Mouse (Mus musculus) neural tube, embryonic 14.5 days (tissue): ENCODE measurements at regions not wholly inside any gene's neighbourhood (a gene's known extent, or its start where the extent isn't known, plus 50 kb on each side); places are given as distances from the start of the nearest gene placed in this dataset.

Experiments used
- ATAC-seq: fragments of 200-750 bp; cut with Nextera tagmentation; 2 replicates; pipeline ENCODE4 v1.8.0; 2017; ENCODE audit warnings: low read depth, mild to moderate bottlenecking, moderate TSS enrichment, moderate library complexity
- H3K27ac ChIP-seq: fragments of 300-500 bp; sonication (generic); 2 replicates; pipeline ENCODE4 v1.5.1; 2014; ENCODE audit warnings: low read depth, mild to moderate bottlenecking, control low read depth, low read length, moderate library complexity, mixed read lengths
- H3K27me3 ChIP-seq: fragments of 300-500 bp; sonication (generic); 2 replicates; pipeline ENCODE4 v1.6.1; 2014; ENCODE audit warnings: low read length; ENCODE audit not compliant: control insufficient read depth, insufficient read depth
- H3K36me3 ChIP-seq: fragments of 300-500 bp; sonication (generic); 2 replicates; pipeline ENCODE4 v1.6.1; 2014; ENCODE audit warnings: low read length, mixed read lengths; ENCODE audit not compliant: control insufficient read depth, insufficient read depth
- H3K4me1 ChIP-seq: fragments of 300-500 bp; sonication (generic); 2 replicates; pipeline ENCODE4 v1.6.1; 2014; ENCODE audit warnings: low read length; ENCODE audit not compliant: control insufficient read depth, insufficient read depth
- H3K4me2 ChIP-seq: fragments of 300-500 bp; sonication (generic); 2 replicates; pipeline ENCODE4 v1.6.1; 2014; ENCODE audit warnings: mild to moderate bottlenecking, low read depth, low read length, control low read depth
- H3K4me3 ChIP-seq: fragments of 300-500 bp; sonication (generic); 2 replicates; pipeline ENCODE4 v1.5.1; 2014; ENCODE audit warnings: low read depth, low read length, control low read depth, mixed read lengths
- H3K9ac ChIP-seq: fragments of 300-500 bp; sonication (generic); replicated peaks from 2 replicates; pipeline ENCODE4 v1.6.1; 2014; ENCODE audit warnings: low read depth, mild to moderate bottlenecking, control low read depth, low read length, mixed read lengths
- H3K9me3 ChIP-seq: fragments of 300-500 bp; sonication (generic); 2 replicates; pipeline ENCODE4 v1.6.1; 2016; ENCODE audit warnings: low read length; ENCODE audit not compliant: control insufficient read depth
- WGBS: fragments of 180-500 bp; shearing (Covaris S2); extraction: QIAGEN DNeasy Blood & Tissue Kit; methylation state at CpG from one replicate; pipeline ENCODE4 v1.1.7; 2014; 5-methylcytosine and 5-hydroxymethylcytosine counted together

- 90% methylated on average over 3 of the region's 3 CpGs for WGBS
- no peak overlapping the region for H3K4me3 ChIP-seq
- H3K9ac ChIP-seq = no peak overlapping the region
- H3K4me1 ChIP-seq = no peaks in the 10 kb centered on the region
- no peaks in the 10 kb centered on the region for H3K9me3 ChIP-seq
- ATAC-seq = no peak
- H3K27ac ChIP-seq = no peak overlapping the region
- H3K4me2 ChIP-seq = no peak overlapping the region
- H3K36me3 ChIP-seq = no peaks in the 10 kb centered on the region
- no peaks in the 10 kb centered on the region for H3K27me3 ChIP-seq
Observed at GRCm38 (mm10) chr15:13765411-13765810, 591.9 kb upstream of the Cdh6 start.

- Histone ChIP-seq H3K36me3 (no peaks in the 10 kb centered on the region), H3K27me3 (no peaks in the 10 kb centered on the region), H3K9me3 (no peaks in the 10 kb centered on the region), H3K27ac (no peak overlapping the region), H3K4me3 (no peak overlapping the region), H3K4me1 (no peaks in the 10 kb centered on the region), H3K9ac (no peak overlapping the region), H3K4me2 (no peak overlapping the region)
- WGBS = 86% methylated on average over 1 of the region's 1 CpGs
- no peak for ATAC-seq
Observed at GRCm38 (mm10) chr15:13764587-13764986, 591.1 kb upstream of the Cdh6 start.

DNA sequence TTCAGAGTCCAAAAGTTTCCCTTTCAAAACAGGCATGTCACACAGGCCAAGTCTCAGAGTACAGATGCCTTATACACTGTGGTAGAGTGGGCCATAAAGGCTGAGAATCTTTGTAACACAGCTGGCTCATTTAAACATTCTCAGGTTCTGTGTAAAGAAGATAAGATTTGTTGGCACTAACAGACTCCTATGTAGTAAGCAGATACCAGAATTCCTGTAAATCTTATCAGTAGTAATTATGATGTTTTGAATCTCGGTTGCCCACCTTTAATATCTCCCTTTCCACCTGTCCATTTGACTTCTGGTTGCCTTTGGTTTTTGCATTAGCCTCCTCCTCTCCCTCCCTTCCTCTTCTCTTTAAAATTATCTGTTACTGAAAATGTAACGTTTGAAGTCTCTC lies 573.1 kb upstream of the Cdh6 start:
- H3K4me3 ChIP-seq = no peak overlapping the region
- no peaks in the 10 kb centered on the region for H3K36me3 ChIP-seq
- H3K9ac ChIP-seq = no peak overlapping the region
- no peak overlapping the region for H3K4me2 ChIP-seq
- no peaks in the 10 kb centered on the region for H3K9me3 ChIP-seq
- H3K27me3 ChIP-seq = no peaks in the 10 kb centered on the region
- H3K4me1 ChIP-seq = no peaks in the 10 kb centered on the region
- no peak overlapping the region for H3K27ac ChIP-seq
- 81% methylated on average over 2 of the region's 2 CpGs for WGBS
- no peak for ATAC-seq

DNA sequence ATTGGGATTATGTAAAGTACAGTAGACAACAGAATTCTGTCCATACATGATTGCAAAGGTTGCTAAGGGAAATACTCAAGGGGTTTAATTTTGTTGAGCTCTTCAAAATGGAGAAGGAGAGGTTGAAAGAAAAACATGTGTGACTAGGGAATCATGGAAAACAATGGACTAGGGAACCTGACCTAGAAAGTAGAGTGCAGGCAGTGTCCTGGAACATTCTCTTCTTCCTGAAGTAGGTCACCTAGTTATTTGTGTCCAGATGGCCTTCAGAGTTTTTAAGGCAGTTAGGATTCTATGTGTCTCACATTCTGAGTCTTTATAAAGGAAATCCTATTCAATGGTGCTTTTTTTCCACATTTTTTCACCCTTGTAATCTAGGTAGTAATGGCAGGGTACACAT lies 532.8 kb upstream of the Cdh6 start:
- no peaks in the 10 kb centered on the region for H3K4me1 ChIP-seq
- no peak overlapping the region for H3K9ac ChIP-seq
- no peak overlapping the region for H3K4me3 ChIP-seq
- H3K27ac ChIP-seq = no peak overlapping the region
- H3K36me3 ChIP-seq = no peaks in the 10 kb centered on the region
- H3K4me2 ChIP-seq = no peak overlapping the region
- no peak for ATAC-seq
- no peaks in the 10 kb centered on the region for H3K9me3 ChIP-seq
- H3K27me3 ChIP-seq = no peaks in the 10 kb centered on the region

- no peaks in the 10 kb centered on the region for H3K9me3 ChIP-seq
- 97% methylated on average over 4 of the region's 4 CpGs for WGBS
- H3K9ac ChIP-seq = no peak overlapping the region
- H3K27ac ChIP-seq = no peak overlapping the region
- H3K4me3 ChIP-seq = no peak overlapping the region
- H3K4me1 ChIP-seq = no peaks in the 10 kb centered on the region
- no peak overlapping the region for H3K4me2 ChIP-seq
- ATAC-seq = no peak
- H3K27me3 ChIP-seq = no peaks in the 10 kb centered on the region
- H3K36me3 ChIP-seq = no peaks in the 10 kb centered on the region
Observed at GRCm38 (mm10) chr15:13705187-13705586, 531.7 kb upstream of the Cdh6 start.

DNA sequence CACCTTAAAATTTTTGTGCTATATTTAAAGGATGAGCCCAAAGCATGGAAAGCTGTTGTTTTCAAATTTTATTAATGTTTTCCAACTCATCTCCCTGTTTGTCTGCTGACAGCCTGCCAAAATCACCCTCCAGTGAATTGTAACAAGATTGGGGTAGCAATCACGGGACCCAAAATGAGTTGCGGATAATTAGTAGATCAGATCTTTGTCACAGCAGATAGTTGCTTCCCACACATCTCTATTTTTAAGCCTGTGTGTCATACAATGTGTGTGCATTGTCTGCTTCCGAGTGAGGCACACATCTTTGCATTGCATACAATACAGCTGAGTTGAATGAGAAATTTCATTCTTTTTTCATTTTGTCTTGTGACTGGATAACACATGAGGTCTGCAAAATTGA lies 494.7 kb upstream of the Cdh6 start:
- H3K27ac ChIP-seq = no peak overlapping the region
- no peak overlapping the region for H3K4me2 ChIP-seq
- H3K4me3 ChIP-seq = no peak overlapping the region
- no peaks in the 10 kb centered on the region for H3K27me3 ChIP-seq
- 74% methylated on average over 3 of the region's 3 CpGs for WGBS
- no peaks in the 10 kb centered on the region for H3K4me1 ChIP-seq
- no peaks in the 10 kb centered on the region for H3K9me3 ChIP-seq
- no peaks in the 10 kb centered on the region for H3K36me3 ChIP-seq
- ATAC-seq = no peak
- H3K9ac ChIP-seq = no peak overlapping the region

- H3K4me3 ChIP-seq = no peak overlapping the region
Observed at GRCm38 (mm10) chr15:13667278-13667677, 493.8 kb upstream of the Cdh6 start.

GRCm38 (mm10) chr15:13662275-13662674 lies 488.8 kb upstream of the Cdh6 start:
- Histone ChIP-seq H3K9me3 (no peaks in the 10 kb centered on the region), H3K9ac (no peak overlapping the region), H3K4me2 (no peak overlapping the region), H3K27ac (no peak overlapping the region), H3K4me3 (no peak overlapping the region), H3K4me1 (no peaks in the 10 kb centered on the region), H3K36me3 (no peaks in the 10 kb centered on the region), H3K27me3 (no peaks in the 10 kb centered on the region)
- WGBS = 80% methylated on average over 1 of the region's 1 CpGs
- no peak for ATAC-seq

More at GRCm38 (mm10) chr15:13667278-13667677, 493.8 kb upstream of the Cdh6 start:
- H3K27ac ChIP-seq = no peak overlapping the region
- no peaks in the 10 kb centered on the region for H3K27me3 ChIP-seq
- H3K36me3 ChIP-seq = no peaks in the 10 kb centered on the region
- ATAC-seq = no peak
- no peaks in the 10 kb centered on the region for H3K9me3 ChIP-seq
- H3K9ac ChIP-seq = no peak overlapping the region
- WGBS = 97% methylated on average over 4 of the region's 4 CpGs
- H3K4me1 ChIP-seq = no peaks in the 10 kb centered on the region
- H3K4me2 ChIP-seq = no peak overlapping the region

DNA sequence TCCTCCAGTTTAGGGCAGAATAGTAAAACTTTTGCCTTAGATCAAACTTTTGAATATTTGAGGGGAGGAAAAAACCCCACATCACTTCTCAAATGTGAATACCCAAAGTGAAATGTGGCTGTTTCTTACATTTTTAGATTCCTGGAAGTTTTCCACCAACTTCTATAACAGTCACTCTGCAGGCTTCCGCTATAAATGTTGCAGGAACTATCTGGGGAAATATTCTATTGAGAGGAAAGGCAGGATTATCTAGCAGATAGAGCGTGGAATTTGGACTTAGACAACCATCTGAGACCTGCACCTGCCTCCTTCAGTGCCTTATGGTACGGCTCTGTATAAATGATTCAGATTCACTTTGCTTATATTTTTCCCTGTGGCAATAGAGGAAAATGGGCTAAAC lies 481.6 kb upstream of the Cdh6 start:
- Histone ChIP-seq H3K27me3 (no peaks in the 10 kb centered on the region), H3K4me3 (no peak overlapping the region), H3K9me3 (no peaks in the 10 kb centered on the region), H3K4me1 (no peaks in the 10 kb centered on the region), H3K36me3 (no peaks in the 10 kb centered on the region), H3K9ac (no peak overlapping the region), H3K4me2 (no peak overlapping the region), H3K27ac (no peak overlapping the region)
- 75% methylated on average over 3 of the region's 3 CpGs for WGBS
- ATAC-seq = no peak
